ENCODE assay signal across 10 mouse cellular contexts in the genomic region with DNA sequence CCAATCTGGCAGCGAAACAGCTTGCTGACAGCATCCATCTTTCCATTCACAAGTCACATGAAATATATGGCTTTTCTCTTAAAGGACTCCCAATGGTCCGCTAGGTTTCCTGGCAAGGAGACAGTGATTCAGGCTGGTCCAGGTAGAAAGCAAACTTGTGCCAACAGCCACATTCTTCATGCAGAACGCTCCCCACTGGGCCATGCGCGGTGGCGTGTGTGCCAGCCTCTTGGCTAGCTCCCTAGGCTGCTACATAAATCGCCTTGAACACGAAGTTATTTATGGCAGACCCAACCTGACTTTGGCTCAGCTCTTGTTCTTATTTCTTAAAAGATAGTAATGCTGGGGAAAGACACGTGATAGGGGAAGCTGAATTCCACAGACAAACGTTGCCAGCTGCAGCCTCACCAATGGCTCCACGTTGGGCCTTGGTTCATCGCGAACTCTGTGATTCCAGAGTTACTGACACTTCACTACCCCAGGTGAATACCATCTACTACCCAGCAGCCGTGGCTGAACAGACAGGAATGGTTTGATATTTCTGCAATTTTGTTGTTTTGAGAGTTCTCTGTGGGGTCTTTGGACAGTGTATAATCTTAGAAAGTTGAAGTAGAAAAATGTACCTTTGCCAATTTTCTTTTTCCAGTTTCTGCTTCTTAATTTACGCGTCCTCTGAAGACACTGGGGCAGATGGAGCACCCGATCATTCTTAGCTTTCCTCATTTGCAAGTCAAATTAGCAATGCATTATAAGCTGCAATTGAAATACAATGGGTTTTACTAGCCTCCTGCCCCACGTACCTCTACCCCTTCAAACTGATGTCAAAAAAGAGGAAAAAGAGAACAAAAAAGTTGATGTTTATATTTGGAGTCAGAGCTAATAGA.
DNase-seq lines count a peak whose midpoint lies in the region; ATAC-seq and TF ChIP-seq lines count a peak whose summit lies in the region.
"Had no signal": no experiment of that assay in that cellular context is flagged by ENCODE, and none has a peak within 500 bp of the region (broad histone marks: within the 10 kb centered on the region; RNA-seq: fewer than 3 reads in every experiment).

No protein-coding gene starts in this region.

- WGBS in limb, embryonic 13.5 days = 74% methylated on average over 18 of the region's 18 CpGs
- WGBS in limb, embryonic 10.5 days = 85% methylated on average over 18 of the region's 18 CpGs
- 30% methylated on average over 18 of the region's 18 CpGs for WGBS in forebrain, postnatal 0 days
- WGBS in neural tube, embryonic 14.5 days = 28% methylated on average over 18 of the region's 18 CpGs
- WGBS in heart, embryonic 12.5 days = 76% methylated on average over 18 of the region's 18 CpGs

- no peaks in the 10 kb centered on the region for H3K9me3 ChIP-seq in limb, embryonic 13.5 days
- no peaks in the 10 kb centered on the region for H3K9me3 ChIP-seq in limb, embryonic 10.5 days (replicated peaks)
- H3K9me3 ChIP-seq in forebrain, postnatal 0 days (ENCODE audit: low read length) = no peaks in the 10 kb centered on the region
- no peaks in the 10 kb centered on the region for H3K9me3 ChIP-seq in neural tube, embryonic 14.5 days (ENCODE audit: control insufficient read depth, low read length)
- no peaks in the 10 kb centered on the region for H3K9me3 ChIP-seq in heart, embryonic 12.5 days (replicated peaks)

- no peak overlapping the region for H3K9ac ChIP-seq in limb, embryonic 13.5 days
- H3K9ac ChIP-seq in forebrain, postnatal 0 days = no peak overlapping the region
- no peak overlapping the region for H3K9ac ChIP-seq in neural tube, embryonic 14.5 days (replicated peaks; ENCODE audit: low read depth, low read length)
- H3K9ac ChIP-seq in heart, embryonic 12.5 days = no peak overlapping the region

- H3K4me3 ChIP-seq in limb, embryonic 13.5 days = no peak overlapping the region
- no peak overlapping the region for H3K4me3 ChIP-seq in limb, embryonic 10.5 days
- no peak overlapping the region for H3K4me3 ChIP-seq in forebrain, postnatal 0 days (ENCODE audit: low read depth, low read length)
- no peak overlapping the region for H3K4me3 ChIP-seq in neural tube, embryonic 14.5 days (ENCODE audit: low read depth, low read length)
- H3K4me3 ChIP-seq in heart, embryonic 12.5 days = no peak overlapping the region

- ATAC-seq in limb, embryonic 13.5 days (ENCODE audit: low FRiP score, low read depth) = peak; percentile 75
- peak; percentile 45; the same call in 1 of the 2 replicates for ATAC-seq in forebrain, postnatal 0 days
- ATAC-seq in neural tube, embryonic 14.5 days (ENCODE audit: low read depth) = peak; percentile 87
- no peak for ATAC-seq in heart, embryonic 12.5 days (ENCODE audit: insufficient number of reproducible peaks, low FRiP score)

- H3K4me2 ChIP-seq in limb, embryonic 13.5 days (replicated peaks) = no peak overlapping the region
- H3K4me2 ChIP-seq in forebrain, postnatal 0 days (ENCODE audit: low read depth) = peak overlapping the region; percentile 26
- H3K4me2 ChIP-seq in neural tube, embryonic 14.5 days (ENCODE audit: low read depth, low read length) = no peak overlapping the region
- no peak overlapping the region for H3K4me2 ChIP-seq in heart, embryonic 12.5 days
- H3K4me2 ChIP-seq: heart, embryonic 11.5 days had no signal

- H3K27me3 ChIP-seq in limb, embryonic 13.5 days = no peaks in the 10 kb centered on the region
- H3K27me3 ChIP-seq in limb, embryonic 10.5 days (ENCODE audit: low read depth, poor library complexity, severe bottlenecking) = no peaks in the 10 kb centered on the region
- no peaks in the 10 kb centered on the region for H3K27me3 ChIP-seq in forebrain, postnatal 0 days (ENCODE audit: insufficient read depth, low read length)
- H3K27me3 ChIP-seq in neural tube, embryonic 14.5 days (ENCODE audit: control insufficient read depth, insufficient read depth, low read length) = no peaks in the 10 kb centered on the region
- no peaks in the 10 kb centered on the region for H3K27me3 ChIP-seq in heart, embryonic 12.5 days (replicated peaks)

- peaks cover 26% of the 10 kb centered on the region for H3K4me1 ChIP-seq in limb, embryonic 13.5 days
- H3K4me1 ChIP-seq in limb, embryonic 10.5 days = peaks cover 16% of the 10 kb centered on the region
- H3K4me1 ChIP-seq in forebrain, postnatal 0 days (ENCODE audit: insufficient read depth) = peaks cover 10% of the 10 kb centered on the region; the same call in 1 of the 2 replicates
- peaks cover 10% of the 10 kb centered on the region; the same call in 1 of the 2 replicates for H3K4me1 ChIP-seq in neural tube, embryonic 14.5 days (ENCODE audit: control insufficient read depth, insufficient read depth, low read length)
- H3K4me1 ChIP-seq in heart, embryonic 12.5 days (replicated peaks) = 0 out of 2 replicates have a peak, but pooled peaks cover 2% of the 10 kb centered on the region

- H3K27ac ChIP-seq in limb, embryonic 13.5 days = peak overlapping the region; percentile 29; the same call in 1 of the 2 replicates
- no peak overlapping the region for H3K27ac ChIP-seq in limb, embryonic 10.5 days
- H3K27ac ChIP-seq in forebrain, postnatal 0 days (ENCODE audit: low read depth, low read length) = no peak overlapping the region
- no peak overlapping the region; the same call in 1 of the 2 replicates for H3K27ac ChIP-seq in neural tube, embryonic 14.5 days (ENCODE audit: low read depth, low read length)
- no peak overlapping the region for H3K27ac ChIP-seq in heart, embryonic 12.5 days (ENCODE audit: poor library complexity, severe bottlenecking)

- no peak for DNase-seq in limb, embryonic 10.5 days (ENCODE audit: low spot score)
- peak; percentile 57 for DNase-seq in cerebellum, adult 9-10 months
- DNase-seq in forebrain, postnatal 0 days = peak; percentile 41
- DNase-seq in MN1 (ENCODE audit: low spot score) = no peak
- DNase-seq: lung, postnatal 36 days; right cerebral cortex, postnatal 4 days had no signal

- H3K36me3 ChIP-seq in limb, embryonic 13.5 days = no peaks in the 10 kb centered on the region
- H3K36me3 ChIP-seq in limb, embryonic 10.5 days = no peaks in the 10 kb centered on the region
- no peaks in the 10 kb centered on the region for H3K36me3 ChIP-seq in forebrain, postnatal 0 days (ENCODE audit: insufficient read depth)
- no peaks in the 10 kb centered on the region for H3K36me3 ChIP-seq in neural tube, embryonic 14.5 days (ENCODE audit: control insufficient read depth, insufficient read depth, low read length)
- H3K36me3 ChIP-seq in heart, embryonic 12.5 days = no peaks in the 10 kb centered on the region

- no peak for TF ChIP-seq CTCF in forebrain, postnatal 0 days (IDR thresholded peaks at IDR 0.05; ENCODE audit: low read depth)

Comparison
In these comparisons a context has a peak if more than half of its experiments do, and no peak if none do; other contexts are left out.
1. DNase-seq: peak in cerebellum, adult 9-10 months (single experiment) and forebrain, postnatal 0 days (single experiment); none in limb, embryonic 10.5 days (single experiment) and MN1 (single experiment).